Mouse (Mus musculus) megakaryocyte, adult 5-6 weeks (primary cell): ENCODE results near the gene Gm20388. TPM values are rescaled to one million over a fixed set of nuclear protein-coding genes. Genes with fewer than 3 reads are reported as not detected.

Source experiments
- ATAC-seq: 2 replicates; pipeline ENCODE4 v1.8.0; 2016; ENCODE audit warnings: mild to moderate bottlenecking, inconsistent platforms; ENCODE audit not compliant: poor library complexity, severe bottlenecking
- total RNA-seq, 2 experiments: library from RNA; stranded (forward) in 1 of 2; stranded (reverse) in 1 of 2; fragments of 153-499, 151-499 nt in 1 of 2; fragments of 221-1000, 200-1000 nt in 1 of 2; gene quantifications; 2 replicates each; pipeline versions ENCODE4 v1.2.3 to v1.2.4; 2015 to 2017

Gene Gm20388
- total RNA-seq, 2 experiments from 2014 or later = 7.6 to 15.5 TPM

GRCm38 (mm10) chr8:121168033-121168432 lies 1257.4 kb downstream of the Gm20388 start:
- no peak for ATAC-seq

GRCm38 (mm10) chr8:121170116-121170515 lies 1259.5 kb downstream of the Gm20388 start:
- ATAC-seq = no peak

GRCm38 (mm10) chr8:121170626-121171552 lies 1260.2 kb downstream of the Gm20388 start:
- ATAC-seq = peak; percentile 52

- no peak for ATAC-seq
These were observed 1261.9 kb downstream of the Gm20388 start for GRCm38 (mm10) chr8:121172567-121172966.

GRCm38 (mm10) chr8:121174178-121174577 lies 1263.5 kb downstream of the Gm20388 start:
- ATAC-seq = no peak

GRCm38 (mm10) chr8:121174721-121175539 lies 1264.3 kb downstream of the Gm20388 start:
- no peak for ATAC-seq

- ATAC-seq = no peak
These were observed 1265.0 kb downstream of the Gm20388 start for GRCm38 (mm10) chr8:121175540-121176090.

GRCm38 (mm10) chr8:121176291-121176690 lies 1265.7 kb downstream of the Gm20388 start:
- peak; percentile 83 for ATAC-seq

- no peak for ATAC-seq
These were observed 1270.0 kb downstream of the Gm20388 start for GRCm38 (mm10) chr8:121180474-121181284.

GRCm38 (mm10) chr8:121181285-121181884 lies 1270.7 kb downstream of the Gm20388 start:
- ATAC-seq = no peak

- peak; percentile 88 for ATAC-seq
These were observed 1277.1 kb downstream of the Gm20388 start for GRCm38 (mm10) chr8:121187491-121188364.

GRCm38 (mm10) chr8:121188994-121189393 lies 1278.4 kb downstream of the Gm20388 start:
- ATAC-seq = no peak

GRCm38 (mm10) chr8:121192451-121192850 lies 1281.8 kb downstream of the Gm20388 start:
- ATAC-seq = no peak

- no peak for ATAC-seq
These were observed 1285.3 kb downstream of the Gm20388 start for GRCm38 (mm10) chr8:121195970-121196369.

- ATAC-seq = no peak
These were observed 1286.4 kb downstream of the Gm20388 start for GRCm38 (mm10) chr8:121196726-121197668.

GRCm38 (mm10) chr8:121200069-121200468 lies 1289.4 kb downstream of the Gm20388 start:
- no peak for ATAC-seq

GRCm38 (mm10) chr8:121200979-121201378 lies 1290.3 kb downstream of the Gm20388 start:
- no peak for ATAC-seq

GRCm38 (mm10) chr8:121201651-121202050 lies 1291.0 kb downstream of the Gm20388 start:
- ATAC-seq = no peak
